Mouse (Mus musculus): Measurements from ENCODE around the gene Rexo4. TPM values are rescaled to one million over a fixed set of nuclear protein-coding genes. Genes with fewer than 3 reads are reported as not detected.

Gene Rexo4
- polyA plus RNA-seq (2014; fragmentation: Nextera tagmentation; extraction: Ambion mirVana), result 39.5 and 40.8 TPM in 2 replicates

GRCm38 (mm10) chr2:26963923-26964723 is at the start of gene Rexo4:
TSS of gene Rexo4 (minus strand) at chr2:26964386.
- no peaks in the 10 kb centered on the region for H3K27me3 ChIP-seq (replicated peaks; ENCODE audit: control insufficient read depth, insufficient read depth, low read length)
- H3K4me1 ChIP-seq (ENCODE audit: control insufficient read depth, insufficient read depth, low read length), result peaks cover 13% of the 10 kb centered on the region
- peak; percentile 96 for ATAC-seq (ENCODE audit: low read depth)
- under 1% methylated on average over 48 of the region's 50 CpGs for WGBS
- H3K9me3 ChIP-seq (ENCODE audit: control insufficient read depth, low read length), result no peaks in the 10 kb centered on the region
- peak within 1 kb of the TSS; percentile 96 for H3K27ac ChIP-seq (replicated peaks; ENCODE audit: low read depth, low read length)
- peak; percentile 97 for DNase-seq (ENCODE audit: low spot score)
- peak within 1 kb of the TSS; percentile 74 for H3K9ac ChIP-seq (ENCODE audit: low read depth, low read length)
- H3K4me3 ChIP-seq (ENCODE audit: low read depth, low read length), result peak within 1 kb of the TSS; percentile 63
- peaks cover 29% of the 10 kb centered on the region; the same call in 1 of the 2 replicates for H3K36me3 ChIP-seq (ENCODE audit: control insufficient read depth, insufficient read depth, low read length)
- H3K4me2 ChIP-seq (ENCODE audit: low read depth, low read length), result peak within 1 kb of the TSS; percentile 63

GRCm38 (mm10) chr2:27009714-27010244 is 45.6 kb upstream of the Rexo4 start, which contains the start of gene Cacfd1:
TSS of gene Cacfd1 (plus strand) at chr2:27009926.
- Histone ChIP-seq H3K27ac (replicated peaks; ENCODE audit: low read depth, low read length) (peak within 1 kb of the TSS; percentile 79), H3K9ac (ENCODE audit: low read depth, low read length) (peak within 1 kb of the TSS; percentile 95), H3K4me1 (ENCODE audit: control insufficient read depth, insufficient read depth, low read length) (peaks cover 6% of the 10 kb centered on the region; the same call in 1 of the 2 replicates), H3K4me3 (ENCODE audit: low read depth, low read length) (peak within 1 kb of the TSS; percentile 69), H3K27me3 (replicated peaks; ENCODE audit: control insufficient read depth, insufficient read depth, low read length) (no peaks in the 10 kb centered on the region), H3K36me3 (ENCODE audit: control insufficient read depth, insufficient read depth, low read length) (peaks cover 16% of the 10 kb centered on the region), H3K9me3 (ENCODE audit: control insufficient read depth, low read length) (no peaks in the 10 kb centered on the region), H3K4me2 (ENCODE audit: low read depth, low read length) (peak within 1 kb of the TSS; percentile 61)
- peak; percentile 95 for DNase-seq (ENCODE audit: low spot score)
- ATAC-seq (ENCODE audit: low read depth), result peak; percentile 96
- WGBS, result 0% methylated on average over 14 of the region's 43 CpGs

GRCm38 (mm10) chr2:27007701-27008100 is 43.5 kb upstream of the Rexo4 start:
- 68% methylated on average over 7 of the region's 7 CpGs for WGBS
- no peak overlapping the region for H3K9ac ChIP-seq (ENCODE audit: low read depth, low read length)
- ATAC-seq (ENCODE audit: low read depth) (no peak), DNase-seq (ENCODE audit: low spot score) (no peak)
- H3K4me2 ChIP-seq (ENCODE audit: low read depth, low read length), result no peak overlapping the region
- peaks cover 6% of the 10 kb centered on the region; the same call in 1 of the 2 replicates for H3K4me1 ChIP-seq (ENCODE audit: control insufficient read depth, insufficient read depth, low read length)
- no peaks in the 10 kb centered on the region for H3K27me3 ChIP-seq (replicated peaks; ENCODE audit: control insufficient read depth, insufficient read depth, low read length)
- no peaks in the 10 kb centered on the region for H3K9me3 ChIP-seq (ENCODE audit: control insufficient read depth, low read length)
- no peak overlapping the region for H3K27ac ChIP-seq (replicated peaks; ENCODE audit: low read depth, low read length)
- H3K36me3 ChIP-seq (ENCODE audit: control insufficient read depth, insufficient read depth, low read length), result no peaks in the 10 kb centered on the region
- no peak overlapping the region for H3K4me3 ChIP-seq (ENCODE audit: low read depth, low read length)

GRCm38 (mm10) chr2:27006255-27006654 is 42.1 kb upstream of the Rexo4 start:
- no peak for DNase-seq (ENCODE audit: low spot score)
- H3K9me3 ChIP-seq (ENCODE audit: control insufficient read depth, low read length), result no peaks in the 10 kb centered on the region
- 47% methylated on average over 4 of the region's 4 CpGs for WGBS
- H3K27ac ChIP-seq (replicated peaks; ENCODE audit: low read depth, low read length), result no peak overlapping the region
- H3K27me3 ChIP-seq (replicated peaks; ENCODE audit: control insufficient read depth, insufficient read depth, low read length), result no peaks in the 10 kb centered on the region
- H3K4me1 ChIP-seq (ENCODE audit: control insufficient read depth, insufficient read depth, low read length), result peaks cover 6% of the 10 kb centered on the region; the same call in 1 of the 2 replicates
- no peaks in the 10 kb centered on the region for H3K36me3 ChIP-seq (ENCODE audit: control insufficient read depth, insufficient read depth, low read length)
- no peak for ATAC-seq (ENCODE audit: low read depth)
- H3K4me2 ChIP-seq (ENCODE audit: low read depth, low read length), result no peak overlapping the region
- H3K9ac ChIP-seq (ENCODE audit: low read depth, low read length), result no peak overlapping the region
- no peak overlapping the region for H3K4me3 ChIP-seq (ENCODE audit: low read depth, low read length)

- Histone ChIP-seq H3K27me3 (replicated peaks; ENCODE audit: control insufficient read depth, insufficient read depth, low read length) (no peaks in the 10 kb centered on the region), H3K9me3 (ENCODE audit: control insufficient read depth, low read length) (no peaks in the 10 kb centered on the region), H3K4me2 (ENCODE audit: low read depth, low read length) (no peak overlapping the region), H3K4me3 (ENCODE audit: low read depth, low read length) (no peak overlapping the region), H3K36me3 (ENCODE audit: control insufficient read depth, insufficient read depth, low read length) (no peaks in the 10 kb centered on the region), H3K4me1 (ENCODE audit: control insufficient read depth, insufficient read depth, low read length) (no peaks in the 10 kb centered on the region), H3K27ac (replicated peaks; ENCODE audit: low read depth, low read length) (no peak overlapping the region), H3K9ac (ENCODE audit: low read depth, low read length) (no peak overlapping the region)
- ATAC-seq (ENCODE audit: low read depth) (no peak), DNase-seq (ENCODE audit: low spot score) (no peak)
- WGBS, result 88% methylated on average over 6 of the region's 7 CpGs
Measured at GRCm38 (mm10) chr2:26997993-26998392, 33.8 kb upstream of the Rexo4 start.

- DNase-seq (ENCODE audit: low spot score) (no peak), ATAC-seq (ENCODE audit: low read depth) (no peak)
- no peaks in the 10 kb centered on the region for H3K9me3 ChIP-seq (ENCODE audit: control insufficient read depth, low read length)
- H3K4me3 ChIP-seq (ENCODE audit: low read depth, low read length), result no peak overlapping the region
- no peak overlapping the region for H3K27ac ChIP-seq (replicated peaks; ENCODE audit: low read depth, low read length)
- WGBS, result 56% methylated on average over 1 of the region's 1 CpGs
- no peaks in the 10 kb centered on the region for H3K36me3 ChIP-seq (ENCODE audit: control insufficient read depth, insufficient read depth, low read length)
- H3K4me2 ChIP-seq (ENCODE audit: low read depth, low read length), result no peak overlapping the region
- no peak overlapping the region for H3K9ac ChIP-seq (ENCODE audit: low read depth, low read length)
- H3K4me1 ChIP-seq (ENCODE audit: control insufficient read depth, insufficient read depth, low read length), result no peaks in the 10 kb centered on the region
- no peaks in the 10 kb centered on the region for H3K27me3 ChIP-seq (replicated peaks; ENCODE audit: control insufficient read depth, insufficient read depth, low read length)
Measured at GRCm38 (mm10) chr2:26997498-26997897, 33.3 kb upstream of the Rexo4 start.

GRCm38 (mm10) chr2:26993936-26994335 is 29.8 kb upstream of the Rexo4 start:
- ATAC-seq (ENCODE audit: low read depth), result no peak
- Histone ChIP-seq H3K27me3 (replicated peaks; ENCODE audit: control insufficient read depth, insufficient read depth, low read length) (no peaks in the 10 kb centered on the region), H3K4me3 (ENCODE audit: low read depth, low read length) (no peak overlapping the region), H3K9me3 (ENCODE audit: control insufficient read depth, low read length) (no peaks in the 10 kb centered on the region), H3K4me1 (ENCODE audit: control insufficient read depth, insufficient read depth, low read length) (no peaks in the 10 kb centered on the region), H3K27ac (replicated peaks; ENCODE audit: low read depth, low read length) (no peak overlapping the region), H3K9ac (ENCODE audit: low read depth, low read length) (no peak overlapping the region), H3K36me3 (ENCODE audit: control insufficient read depth, insufficient read depth, low read length) (no peaks in the 10 kb centered on the region), H3K4me2 (ENCODE audit: low read depth, low read length) (no peak overlapping the region)
- WGBS, result 81% methylated on average over 3 of the region's 3 CpGs
- no peak for DNase-seq (ENCODE audit: low spot score)

- no peaks in the 10 kb centered on the region for H3K9me3 ChIP-seq (ENCODE audit: control insufficient read depth, low read length)
- no peak overlapping the region for H3K9ac ChIP-seq (ENCODE audit: low read depth, low read length)
- no peaks in the 10 kb centered on the region for H3K36me3 ChIP-seq (ENCODE audit: control insufficient read depth, insufficient read depth, low read length)
- DNase-seq (ENCODE audit: low spot score) (no peak), ATAC-seq (ENCODE audit: low read depth) (no peak)
- no peak overlapping the region for H3K27ac ChIP-seq (replicated peaks; ENCODE audit: low read depth, low read length)
- no peak overlapping the region for H3K4me2 ChIP-seq (ENCODE audit: low read depth, low read length)
- H3K27me3 ChIP-seq (replicated peaks; ENCODE audit: control insufficient read depth, insufficient read depth, low read length), result no peaks in the 10 kb centered on the region
- no peak overlapping the region for H3K4me3 ChIP-seq (ENCODE audit: low read depth, low read length)
- WGBS, result 80% methylated on average over 5 of the region's 5 CpGs
- no peaks in the 10 kb centered on the region for H3K4me1 ChIP-seq (ENCODE audit: control insufficient read depth, insufficient read depth, low read length)
Measured at GRCm38 (mm10) chr2:26984640-26985039, 20.5 kb upstream of the Rexo4 start.

Measured in embryonic facial prominence, embryonic 14.5 days (tissue).